Mouse (Mus musculus) urinary bladder, adult 2 months (tissue): Measurements from ENCODE around the gene Rpl18. TPM values are rescaled to one million over a fixed set of nuclear protein-coding genes. Genes with fewer than 3 reads are reported as not detected.

Experiments
- DNase-seq: peaks from one replicate; pipeline ENCODE4 v3.0.0; 2022; ENCODE audit warnings: low spot score
- polyA plus RNA-seq: library from polyadenylated mRNA; depleted of rRNA; stranded (reverse); fragments of >200 nt; gene quantifications from 2 replicates; pipeline ENCODE4 v1.2.3, GENCODE M21; 2012

The Rpl18 gene
- polyA plus RNA-seq, 1 experiment, result 594 TPM

DNA sequence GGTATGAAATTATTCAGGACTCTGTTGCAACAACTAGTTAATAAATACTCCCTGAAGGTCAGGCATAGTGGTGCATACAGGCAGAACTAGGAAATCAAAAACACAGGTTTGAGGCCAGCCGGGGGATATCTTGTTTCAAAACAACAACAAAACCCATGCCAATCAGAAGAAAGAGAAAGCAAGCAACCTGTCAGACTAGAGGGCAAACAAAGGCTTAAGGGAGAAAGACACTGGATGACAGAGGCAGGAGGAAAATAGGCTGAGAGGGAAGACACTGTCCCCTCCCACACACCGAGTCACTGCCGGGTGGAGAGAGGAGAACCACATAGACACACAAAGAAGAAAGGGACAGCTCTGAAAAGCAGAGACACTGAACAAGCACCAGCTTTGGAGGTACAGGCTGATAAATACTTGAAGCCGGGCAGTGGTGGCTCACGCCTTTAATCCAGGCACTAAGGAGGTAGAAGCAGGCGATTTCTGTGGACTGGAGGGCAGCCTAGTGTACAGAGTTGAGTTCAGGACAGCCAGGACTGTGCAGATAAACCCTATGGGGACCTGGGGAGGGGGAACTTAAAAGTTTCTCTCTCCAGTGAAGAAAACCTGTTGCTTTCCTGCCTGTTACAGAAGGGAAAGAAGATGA, 1.3 kb upstream of the Rpl18 start:
- no peak for DNase-seq

DNA sequence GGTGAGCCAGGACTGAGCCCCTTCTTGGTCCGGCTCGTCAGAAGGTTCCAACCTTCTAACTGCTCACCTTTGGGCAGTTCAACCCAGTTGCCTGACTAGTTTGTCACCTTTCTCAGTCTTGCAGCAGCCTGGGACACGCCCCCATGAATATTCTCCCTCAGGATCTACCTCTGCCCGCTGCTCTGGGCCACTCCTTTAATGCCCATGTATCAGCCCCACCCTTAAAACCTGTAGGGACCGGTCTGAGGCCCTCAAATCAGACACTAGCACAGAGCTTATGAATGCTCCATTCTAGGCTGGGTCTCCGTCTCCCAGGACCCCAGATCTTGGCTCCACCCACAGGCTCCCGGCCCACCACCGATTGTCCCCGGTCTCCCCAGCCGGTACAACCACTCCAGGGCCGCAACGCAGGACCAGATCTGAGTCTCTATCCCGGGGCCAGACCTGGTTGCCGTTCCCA, 597 bp upstream of the Rpl18 start:
- DNase-seq, result no peak

DNA sequence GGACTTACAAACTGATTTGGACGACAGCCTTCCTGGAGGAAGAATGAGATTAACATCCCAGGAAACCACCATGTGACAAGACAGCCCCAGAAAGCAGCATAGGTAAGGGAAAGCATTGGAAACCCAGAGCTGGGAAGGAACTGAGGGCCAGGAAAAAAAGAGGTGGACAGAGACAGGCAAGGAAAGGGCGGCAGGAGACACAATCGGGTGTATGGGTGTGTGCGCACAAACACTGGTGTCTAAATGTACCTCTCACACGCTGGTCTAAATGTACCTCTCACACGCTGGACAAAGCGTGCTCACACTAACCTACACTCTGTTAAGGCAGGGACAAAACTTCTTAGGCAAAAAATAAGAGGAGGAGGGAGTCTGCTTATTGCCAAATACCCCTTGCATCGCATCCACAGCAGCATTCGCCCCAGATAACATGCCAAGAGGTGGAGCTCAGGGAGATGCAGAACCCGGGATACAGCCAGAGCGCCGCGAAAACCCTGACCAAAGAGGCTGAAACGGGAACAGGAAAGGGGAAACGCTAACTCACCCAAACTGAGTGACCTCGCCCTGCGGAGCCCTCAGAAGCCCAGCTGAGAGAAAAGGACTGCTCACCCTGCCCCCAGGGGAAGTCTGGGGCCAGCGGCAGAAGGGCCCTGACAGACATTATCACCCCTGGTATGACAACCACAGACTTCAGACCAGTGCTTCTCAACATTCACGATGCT, 643 bp downstream of the Rpl18 start:
- no peak for DNase-seq

DNA sequence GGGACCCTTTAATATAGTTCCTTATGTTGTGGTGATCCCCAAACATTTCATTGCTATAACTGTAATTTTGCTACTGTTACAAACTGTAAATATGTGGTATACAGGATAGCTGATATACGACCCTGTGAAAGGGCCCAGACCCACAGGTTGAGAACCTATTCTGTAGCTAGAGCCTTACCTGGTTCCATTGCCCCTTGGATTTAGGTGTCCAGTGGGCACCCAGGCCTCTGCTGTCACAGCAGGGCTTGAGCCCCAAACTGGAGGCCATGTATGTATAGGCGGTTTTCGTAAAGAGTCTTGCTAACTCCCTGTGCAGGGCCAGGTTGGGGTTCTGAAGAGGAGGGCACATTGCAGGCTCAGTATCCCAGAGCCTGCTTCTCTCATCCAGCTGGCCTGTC, 1.2 kb downstream of the Rpl18 start:
- DNase-seq, result no peak

DNA sequence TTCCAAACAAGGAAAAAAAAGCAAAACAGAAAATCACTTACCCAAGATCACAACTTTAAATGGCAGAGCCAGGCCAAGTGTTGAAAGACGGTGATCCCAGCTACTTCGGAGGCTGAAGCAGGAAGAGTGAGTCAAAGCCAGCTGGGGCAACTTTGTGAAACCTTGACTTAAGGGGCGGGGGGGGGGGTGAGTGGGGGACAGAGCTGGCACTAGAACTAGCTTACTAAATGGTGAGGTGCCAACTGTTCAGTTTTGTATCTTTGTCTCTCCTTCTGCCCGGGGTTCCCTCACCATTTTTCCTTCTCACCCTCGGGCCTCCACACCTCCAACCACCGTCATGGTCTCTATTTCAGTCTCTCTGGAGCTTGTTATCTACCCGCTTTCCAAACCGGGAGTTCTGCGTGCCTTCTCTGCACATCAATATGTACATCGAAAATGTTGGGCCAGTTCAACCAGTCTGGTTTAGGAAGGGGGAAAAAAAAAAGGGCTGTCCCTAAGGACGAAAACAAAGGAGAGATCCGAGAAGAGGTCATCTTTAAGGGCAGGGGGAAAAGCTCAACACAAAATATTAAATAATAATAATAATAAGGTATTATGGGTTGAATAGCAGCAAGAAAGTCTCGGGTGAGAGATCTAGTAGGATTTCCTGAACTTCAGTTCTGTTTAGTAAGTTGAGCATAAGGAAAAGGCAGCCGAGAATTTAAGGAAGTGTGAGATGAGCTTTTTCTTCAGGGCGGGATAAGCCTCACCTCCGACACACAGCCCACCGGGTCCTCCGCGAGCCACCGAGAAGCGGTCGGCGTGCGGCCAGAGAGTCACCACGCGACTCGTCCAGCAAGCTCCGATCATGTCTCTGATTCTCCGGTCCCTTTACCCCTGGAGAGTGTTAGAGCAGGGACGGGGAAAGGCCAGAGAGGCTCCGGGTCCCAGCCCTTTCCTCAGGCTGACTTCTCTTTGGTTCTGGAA, 2.0 kb downstream of the Rpl18 start:
- no peak for DNase-seq

DNA sequence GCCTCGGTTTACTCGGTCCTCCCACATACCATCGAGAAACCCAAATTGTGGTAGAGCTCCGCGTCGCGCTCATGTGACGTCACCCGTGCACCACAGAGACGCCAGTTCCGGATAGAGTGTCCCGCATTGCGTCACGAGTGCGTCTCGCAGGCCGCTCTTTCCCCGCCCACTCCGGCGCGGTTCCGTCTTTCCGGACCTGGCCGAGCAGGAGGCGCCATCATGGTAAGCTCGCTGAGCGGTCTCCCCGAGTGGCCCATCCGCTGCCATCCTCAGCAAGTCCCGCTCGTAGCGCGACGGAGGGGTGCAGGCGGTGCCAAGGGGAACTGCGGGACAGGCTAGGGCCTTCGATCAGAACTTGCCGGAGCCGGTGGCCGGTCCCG, 2.7 kb downstream of the Rpl18 start, which contains the start of gene Sphk2:
Gene Sphk2 (minus strand): TSS at position 85 of the 380 bp plus-strand sequence.
- peak; percentile 98 for DNase-seq

DNA sequence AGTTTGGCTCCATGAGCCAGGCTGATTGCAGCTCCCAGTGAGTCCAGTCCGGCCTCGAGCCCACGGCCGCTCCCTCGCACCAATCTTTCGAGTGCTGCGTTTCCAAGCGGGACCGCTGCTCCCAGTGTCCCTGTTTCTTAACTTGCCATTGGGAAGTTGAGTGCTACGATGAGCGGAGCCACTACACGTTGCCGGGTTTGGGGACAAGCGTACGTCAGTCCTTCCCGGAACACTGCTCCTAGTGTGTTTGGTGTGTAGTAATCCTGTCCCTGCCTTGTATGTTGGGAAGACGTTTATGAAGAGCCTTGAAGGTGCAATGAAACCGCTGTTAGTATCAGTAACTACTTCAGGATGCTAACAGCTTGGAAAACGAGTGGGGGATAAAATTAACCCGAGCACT, 3.1 kb downstream of the Rpl18 start:
- no peak for DNase-seq

DNA sequence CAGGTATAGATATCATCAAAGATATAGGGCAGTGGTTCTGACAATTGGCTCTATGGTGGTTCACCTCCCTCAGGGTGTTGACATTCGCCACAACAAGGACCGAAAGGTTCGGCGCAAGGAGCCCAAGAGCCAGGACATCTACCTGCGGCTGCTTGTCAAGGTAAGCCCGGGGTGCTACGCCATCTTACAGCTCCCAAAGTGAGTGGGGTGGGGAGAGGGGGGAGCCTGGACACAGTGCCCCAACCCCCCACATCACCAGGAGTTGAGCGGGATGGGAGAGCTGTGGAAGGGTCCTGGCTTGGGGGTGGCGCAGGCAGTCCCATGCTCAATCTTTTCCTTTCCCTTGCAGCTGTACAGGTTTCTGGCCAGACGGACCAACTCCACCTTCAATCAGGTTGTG, 3.9 kb downstream of the Rpl18 start:
- no peak for DNase-seq

DNA sequence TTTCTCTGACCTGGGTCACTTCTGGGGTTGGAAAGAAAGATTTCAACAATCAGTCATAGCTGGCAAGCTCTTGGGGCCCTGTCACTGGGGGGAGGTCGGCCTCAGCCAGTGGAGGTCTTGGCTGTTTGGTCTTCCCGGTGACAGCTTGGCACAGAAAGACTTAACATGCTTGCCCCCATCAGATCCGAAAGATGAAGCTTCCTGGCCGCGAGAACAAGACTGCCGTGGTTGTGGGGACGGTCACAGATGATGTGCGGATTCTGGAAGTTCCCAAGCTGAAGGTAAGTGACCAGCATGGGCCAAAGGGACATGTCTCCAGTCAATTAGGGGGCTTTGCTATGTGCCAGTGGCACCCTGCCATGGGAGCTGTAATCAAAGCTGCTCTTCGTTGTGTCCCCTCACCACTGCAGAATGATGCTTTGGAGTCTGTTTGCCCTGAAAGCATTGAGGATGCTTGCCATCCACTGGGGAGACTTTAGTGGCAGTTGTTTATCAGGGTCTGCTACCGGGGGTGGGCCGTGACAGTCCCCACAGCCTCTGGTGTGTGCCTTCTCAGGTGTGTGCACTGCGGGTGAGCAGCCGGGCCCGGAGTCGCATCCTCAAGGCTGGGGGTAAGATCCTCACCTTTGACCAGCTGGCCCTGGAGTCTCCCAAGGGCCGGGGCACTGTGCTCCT, 4.6 kb downstream of the Rpl18 start:
- DNase-seq, result no peak

DNA sequence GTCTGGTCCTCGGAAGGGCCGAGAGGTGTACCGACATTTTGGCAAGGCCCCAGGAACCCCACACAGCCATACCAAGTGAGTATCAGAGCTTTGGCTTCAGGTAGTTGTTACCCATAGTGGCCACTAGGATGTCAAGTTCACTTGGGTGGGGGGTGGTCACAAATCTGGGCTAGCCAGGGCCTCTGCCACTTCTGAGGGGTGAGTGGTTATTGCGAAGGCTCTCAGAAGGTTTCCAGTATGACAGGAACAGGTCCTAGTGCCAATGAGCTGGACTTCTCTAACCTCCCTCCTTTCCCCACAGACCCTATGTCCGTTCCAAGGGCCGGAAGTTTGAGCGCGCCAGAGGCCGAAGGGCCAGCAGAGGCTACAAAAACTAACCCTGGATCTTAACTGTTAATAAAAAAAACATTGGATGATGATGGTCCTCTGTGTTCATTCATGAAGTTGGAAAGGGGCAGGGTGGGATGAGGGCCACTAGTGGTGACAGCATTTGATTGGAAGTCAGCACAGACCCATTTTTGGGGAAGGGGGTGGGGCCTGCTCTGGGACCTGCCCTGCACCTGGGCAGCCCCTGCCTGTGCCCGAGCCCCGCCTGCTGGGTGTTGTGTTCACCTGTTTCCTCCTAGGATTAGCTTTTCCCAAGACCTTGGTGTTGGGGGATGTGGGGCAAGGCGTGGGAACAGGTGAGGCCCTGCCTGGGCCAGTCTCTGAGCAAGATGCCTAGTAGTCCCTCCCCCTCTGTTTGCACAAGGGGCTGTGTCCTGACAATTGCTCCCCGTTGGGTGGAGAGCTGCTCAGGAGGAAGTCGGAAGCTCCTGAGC, 5.4 kb downstream of the Rpl18 start, which contains the start of gene Fam83e:
Gene Fam83e (plus strand): TSS at position 800 of the 821 bp plus-strand sequence.
- DNase-seq, result no peak

DNA sequence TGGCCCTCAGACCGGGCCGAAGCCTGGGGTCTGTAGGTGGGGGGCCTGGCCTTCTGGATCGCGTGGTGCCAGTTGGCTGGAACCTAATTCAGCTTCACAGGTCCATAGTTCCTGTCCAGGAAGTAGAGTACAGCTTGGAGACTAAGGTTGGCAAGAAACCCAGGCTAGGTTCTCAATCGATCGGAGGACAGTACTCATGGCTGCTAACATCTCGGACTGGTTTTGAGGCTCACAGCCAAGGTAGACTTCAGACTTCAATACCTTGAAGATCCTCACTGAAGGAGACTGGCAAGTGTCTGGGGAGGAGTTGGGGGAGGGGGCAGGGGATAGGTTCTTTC, 5.9 kb downstream of the Rpl18 start:
- no peak for DNase-seq

DNA sequence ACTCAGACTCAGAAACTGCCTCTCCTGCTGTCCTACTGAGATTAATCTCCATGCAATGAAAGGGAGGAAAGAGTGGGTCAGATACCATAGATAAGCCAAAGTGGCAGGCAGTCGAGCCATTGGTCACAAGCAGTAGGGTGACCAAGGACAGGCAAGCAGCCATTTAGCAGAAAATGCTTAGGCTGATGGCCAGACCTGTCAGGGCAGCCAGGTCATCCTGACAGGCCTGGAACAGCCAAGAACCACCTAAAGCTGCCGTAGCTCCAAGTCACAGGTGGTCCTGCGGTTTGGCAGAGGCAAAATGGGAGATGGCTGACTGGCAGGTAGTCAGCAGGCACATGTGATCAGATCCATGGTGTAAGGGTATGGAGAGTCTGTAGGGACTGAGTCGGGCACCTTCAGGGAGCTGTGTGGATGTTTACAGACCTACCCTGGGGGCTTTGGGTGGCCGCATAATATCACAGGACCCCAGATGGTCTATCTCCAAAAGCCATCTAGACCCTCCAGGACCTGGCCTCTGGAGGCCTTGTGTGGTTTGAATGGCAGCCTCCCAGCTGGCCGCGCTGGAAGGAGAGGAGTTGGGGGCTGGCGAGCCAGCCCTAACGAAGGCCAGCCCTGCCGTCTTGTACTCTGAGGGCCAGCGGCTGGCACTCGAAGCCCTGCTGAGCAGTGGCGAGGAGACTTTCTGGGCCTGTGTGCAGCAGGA, 6.5 kb downstream of the Rpl18 start:
- no peak for DNase-seq

DNA sequence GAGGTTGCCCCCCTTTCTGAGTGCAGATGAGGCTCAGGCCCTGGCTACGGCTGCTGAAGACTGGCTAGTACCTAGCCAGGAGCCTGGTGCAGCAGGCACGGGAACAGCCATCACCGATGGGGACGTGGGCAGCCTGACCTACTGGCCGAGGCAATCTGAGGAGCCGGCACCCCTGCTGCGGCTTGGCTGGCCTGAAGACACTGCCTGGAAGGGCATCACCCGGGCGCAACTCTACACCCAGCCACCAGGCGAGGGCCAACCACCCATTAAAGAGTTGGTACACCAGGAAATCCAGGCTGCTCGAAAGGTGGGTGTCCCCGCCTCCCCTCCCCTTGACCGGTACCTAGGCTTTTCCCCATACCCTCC, 7.1 kb downstream of the Rpl18 start:
- DNase-seq, result no peak

DNA sequence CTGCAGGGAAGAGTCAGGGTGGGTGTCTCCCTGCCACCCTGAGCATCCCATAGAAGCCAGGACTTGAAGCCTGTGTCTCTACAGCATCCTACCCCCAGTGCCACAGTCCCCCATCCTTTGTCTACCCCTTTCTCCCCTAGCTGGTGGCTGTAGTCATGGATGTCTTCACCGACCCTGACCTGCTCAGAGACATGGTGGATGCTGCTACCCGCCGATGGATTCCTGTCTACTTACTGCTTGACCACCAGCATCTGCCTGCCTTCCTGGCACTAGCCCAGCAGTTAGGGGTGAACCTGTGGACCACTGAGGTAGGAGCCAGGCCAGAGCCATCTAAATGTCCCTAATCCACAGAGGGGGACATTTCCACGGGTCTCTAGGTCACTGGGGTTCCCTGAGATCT, 8.0 kb downstream of the Rpl18 start:
- DNase-seq, result no peak

DNA sequence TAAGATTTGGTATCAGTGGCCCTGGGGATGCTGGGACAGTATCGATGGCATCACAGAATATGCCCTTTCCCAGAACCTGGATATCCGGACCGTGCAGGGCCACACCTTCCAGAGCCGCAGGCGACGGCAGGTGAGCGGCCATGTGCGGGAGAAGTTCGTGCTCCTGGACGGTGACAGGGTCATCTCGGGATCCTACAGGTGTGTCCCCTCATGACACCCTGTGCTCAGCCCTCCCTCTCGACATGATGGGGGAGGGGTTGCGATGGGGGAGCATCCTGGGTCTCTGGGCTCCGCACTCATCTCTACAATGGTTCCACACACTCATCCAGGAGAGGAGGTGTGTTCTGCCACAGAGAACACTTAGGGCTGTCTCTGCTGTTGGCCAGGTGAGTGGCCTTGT, 8.5 kb downstream of the Rpl18 start:
- no peak for DNase-seq

DNA sequence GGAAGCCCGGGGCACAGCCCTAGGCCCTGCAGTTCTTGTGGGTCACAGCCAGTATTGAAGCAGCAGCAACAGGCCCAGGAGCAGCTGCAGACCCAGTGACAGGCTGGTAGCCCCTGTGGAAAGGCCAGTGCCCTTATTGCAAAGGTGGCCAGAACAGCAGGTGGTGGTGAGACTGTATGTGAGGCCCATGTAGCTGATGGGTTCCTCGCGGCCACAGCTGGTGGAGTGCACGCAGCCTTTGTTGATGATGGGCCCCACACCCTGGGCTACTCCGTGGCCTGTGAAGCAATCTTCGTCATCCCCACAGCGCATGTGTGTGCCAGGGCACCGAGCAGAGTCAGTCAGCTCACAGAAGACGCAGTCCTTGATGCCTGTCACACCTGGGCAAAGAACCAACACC, 9.9 kb downstream of the Rpl18 start:
- no peak for DNase-seq

DNA sequence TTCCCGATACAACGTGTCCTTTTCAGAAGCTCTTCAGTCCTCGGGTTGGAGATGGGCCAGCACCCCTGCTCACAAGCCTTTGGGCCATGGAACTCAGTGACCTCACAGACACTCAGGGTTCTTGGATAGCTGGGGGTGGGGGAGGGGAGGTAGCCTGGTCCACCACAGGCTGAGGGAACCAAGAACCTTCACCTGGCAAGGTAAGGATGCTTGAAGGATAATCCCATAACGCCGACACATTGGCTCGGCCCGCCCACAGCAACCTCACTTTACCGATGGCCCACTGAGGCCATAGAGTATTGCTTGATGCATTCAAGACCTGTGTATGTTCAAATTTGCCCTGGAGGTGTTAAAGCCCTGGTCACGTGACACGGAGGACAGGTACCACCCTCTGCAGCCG, 10.5 kb downstream of the Rpl18 start, which contains the start of gene Spaca4:
Gene Spaca4 (minus strand): TSS at position 101 of the 400 bp plus-strand sequence.
- DNase-seq, result no peak

DNA sequence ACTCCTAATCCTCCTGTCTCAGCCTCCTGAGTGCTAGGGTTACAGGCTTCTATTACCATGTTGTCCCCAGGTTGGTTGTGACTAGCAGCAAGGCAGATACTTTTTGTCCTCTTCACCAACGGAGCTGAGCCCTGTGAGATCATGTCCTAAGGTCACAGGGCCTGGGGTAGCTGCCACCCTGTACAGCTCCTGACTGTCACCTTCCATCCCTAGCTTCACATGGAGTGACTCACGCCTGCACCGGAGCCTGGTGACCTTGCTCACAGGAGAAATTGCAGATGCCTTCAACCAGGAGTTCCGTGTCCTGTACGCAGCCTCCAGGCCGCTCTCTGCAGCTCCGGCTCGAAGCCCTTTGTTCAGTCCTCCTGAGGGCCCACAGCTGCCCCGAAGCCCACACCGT, 11.2 kb downstream of the Rpl18 start:
- DNase-seq, result no peak

DNA sequence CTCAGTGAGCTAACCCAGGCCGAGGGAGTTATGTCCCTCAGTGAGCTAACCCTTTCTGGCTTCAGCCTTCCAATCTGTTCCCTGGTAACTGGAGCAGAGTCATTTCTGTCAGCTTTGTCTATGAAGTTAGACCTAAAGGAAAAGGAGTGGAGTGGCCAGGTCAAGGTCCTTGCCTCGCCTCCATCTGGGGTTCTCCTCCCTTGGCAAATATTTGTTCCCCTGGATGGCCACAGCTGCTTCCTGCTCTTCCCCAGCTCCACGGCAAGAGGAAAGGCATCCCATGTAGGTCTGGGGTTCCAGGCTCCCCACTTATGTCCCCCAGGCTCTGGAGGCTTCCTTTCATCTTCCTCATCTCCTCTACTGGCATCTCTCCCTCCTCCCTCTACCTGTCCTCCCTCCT, 12.4 kb downstream of the Rpl18 start:
- DNase-seq, result no peak

DNA sequence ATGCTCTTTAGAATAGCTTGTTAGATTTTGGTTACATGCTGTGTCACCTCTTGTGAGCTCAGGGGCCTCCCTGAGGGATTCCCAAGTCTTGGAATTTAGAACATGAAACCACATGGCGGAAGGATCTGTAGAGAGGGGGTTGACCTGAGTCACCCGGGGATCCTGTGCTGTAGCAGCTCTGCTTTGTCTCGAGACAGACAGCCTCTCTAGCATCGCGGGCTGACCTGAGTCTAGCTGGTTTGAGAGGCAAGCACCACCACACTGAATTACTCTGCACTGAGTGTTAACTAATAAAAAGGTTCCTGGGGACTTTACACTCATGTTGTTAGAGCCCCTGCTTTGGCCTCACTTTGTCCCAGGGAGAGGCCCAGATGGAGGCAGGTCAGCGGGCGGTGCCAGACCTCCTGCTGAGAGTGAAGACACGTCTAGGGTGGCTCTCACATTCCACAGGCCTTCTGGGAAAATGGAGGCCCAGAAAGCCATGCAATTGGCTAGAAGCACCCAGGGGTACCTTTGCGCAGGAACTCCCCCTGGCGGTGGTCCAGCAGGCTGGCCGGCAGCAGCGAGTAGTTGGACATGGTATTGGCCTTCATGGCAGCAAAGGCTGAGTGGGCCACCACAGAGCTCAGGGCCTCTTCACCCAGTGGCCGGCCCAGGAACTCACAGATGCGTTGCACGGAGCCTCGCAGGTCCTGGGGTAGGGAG, 15.6 kb downstream of the Rpl18 start:
- DNase-seq, result no peak
